Mouse (Mus musculus): ENCODE data around the gene Psmb3. TPM values are rescaled to one million over a fixed set of nuclear protein-coding genes. Genes with fewer than 3 reads are reported as not detected.

The Psmb3 gene
- polyA plus RNA-seq, 1 experiment, result 397 TPM

GRCm38 (mm10) chr11:97761638-97762037 is 58.4 kb downstream of the Psmb3 start:
- Histone ChIP-seq H3K4me3 (ENCODE audit: insufficient read depth, low read depth, low read length) (no peak overlapping the region), H3K4me1 (ENCODE audit: control insufficient read depth, insufficient read depth, low read length) (no peaks in the 10 kb centered on the region), H3K36me3 (ENCODE audit: control insufficient read depth, insufficient read depth, low read length) (no peaks in the 10 kb centered on the region; the same call in 1 of the 2 replicates), H3K27ac (ENCODE audit: insufficient read depth, low read depth, low read length) (no peak overlapping the region), H3K27me3 (replicated peaks; ENCODE audit: control insufficient read depth, insufficient read depth, low read length) (no peaks in the 10 kb centered on the region)
- no peak for TF ChIP-seq CTCF (conservative IDR thresholded peaks at IDR 0.05; ENCODE audit: insufficient read depth, insufficient read length, low read depth, low read length)
- TF ChIP-seq POLR2A (IDR thresholded peaks at IDR 0.05; ENCODE audit: low read depth, low read length), result no peak
- no peak for DNase-seq

Other genes starting within 250 kb of the Psmb3 start
- gene 4933428G20Rik, start 203.1 kb upstream of the Psmb3 start, polyA plus RNA-seq (2012; rRNA removed), result not detected in 2 replicates
- gene Srcin1, start 127.2 kb upstream of the Psmb3 start, polyA plus RNA-seq (2012; rRNA removed), result 13.0 and 13.2 TPM in 2 replicates
- gene Epop, start 73.7 kb upstream of the Psmb3 start, polyA plus RNA-seq (2012; rRNA removed), result 0.86 and 1.2 TPM in 2 replicates
- 36.6 and 40.4 TPM in 2 replicates for gene Mllt6, start 40.0 kb upstream of the Psmb3 start, polyA plus RNA-seq (2012; rRNA removed)
- 139 and 149 TPM in 2 replicates for gene Cisd3, start 17.6 kb upstream of the Psmb3 start, polyA plus RNA-seq (2012; rRNA removed)
- 53.9 and 56.5 TPM in 2 replicates for gene Pcgf2, start 2.9 kb upstream of the Psmb3 start, polyA plus RNA-seq (2012; rRNA removed)
- 9.2 and 10.6 TPM in 2 replicates for gene Pip4k2b, start 41.3 kb downstream of the Psmb3 start, polyA plus RNA-seq (2012; rRNA removed)
- 7.1 and 8.5 TPM in 2 replicates for gene Cwc25, start 63.2 kb downstream of the Psmb3 start, polyA plus RNA-seq (2012; rRNA removed)
- not detected in 2 replicates for gene 1700001P01Rik, start 72.5 kb downstream of the Psmb3 start, polyA plus RNA-seq (2012; rRNA removed)
- 118 and 181 TPM in 2 replicates for gene Rpl23, start 79.0 kb downstream of the Psmb3 start, polyA plus RNA-seq (2012; rRNA removed)
- gene Lasp1, start 95.6 kb downstream of the Psmb3 start, polyA plus RNA-seq (2012; rRNA removed), result 106 and 110 TPM in 2 replicates
- 2.0 TPM in 2 replicates for gene B230217C12Rik, start 137.4 kb downstream of the Psmb3 start, polyA plus RNA-seq (2012; rRNA removed)
- 0.33 and 0.39 TPM in 2 replicates for gene Fbxo47, start 180.8 kb downstream of the Psmb3 start, polyA plus RNA-seq (2012; rRNA removed)